Mouse (Mus musculus): Measurements from ENCODE around the gene Prss2. TPM values are rescaled to one million over a fixed set of nuclear protein-coding genes. Genes with fewer than 3 reads are reported as not detected.
"Not testable (repeated sequence)": the region's sequence is repeated elsewhere in the genome, so short reads cannot be mapped to it uniquely, and the experiment has no call there.

Prss2 gene
- 44.4 and 169 TPM in 2 replicates for polyA plus RNA-seq (2015; fragmentation: Nextera tagmentation; extraction: Ambion mirVana)

DNA sequence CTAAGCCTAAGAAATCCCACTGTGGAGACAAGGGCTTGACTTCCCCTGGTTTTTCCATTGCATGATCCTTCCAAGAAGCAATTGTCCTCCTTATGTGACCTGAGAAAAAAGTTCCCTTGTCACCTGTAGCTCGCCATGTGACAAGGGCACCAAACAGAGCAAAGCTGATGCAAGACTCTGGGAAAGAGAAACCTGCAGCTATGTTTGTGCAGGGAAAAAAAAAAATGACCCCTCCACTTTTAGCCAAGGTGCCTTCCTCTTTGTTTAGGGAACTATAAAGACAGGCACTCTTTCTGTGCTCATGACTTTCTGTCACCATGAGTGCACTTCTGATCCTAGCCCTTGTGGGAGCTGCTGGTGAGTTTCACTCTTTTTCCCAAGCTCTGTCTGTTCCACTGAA is at the start of gene Prss2:
TSS of gene Prss2 (plus strand) at position 301 of the 400 bp plus-strand sequence.
- H3K9me3 ChIP-seq = no peaks in the 10 kb centered on the region
- no peak within 1 kb of the TSS for H3K4me2 ChIP-seq (replicated peaks)
- H3K27ac ChIP-seq = no peak within 1 kb of the TSS
- H3K4me3 ChIP-seq (replicated peaks) = no peak within 1 kb of the TSS
- H3K27me3 ChIP-seq (replicated peaks) = no peaks in the 10 kb centered on the region
- no peaks in the 10 kb centered on the region for H3K36me3 ChIP-seq
- WGBS = 68% methylated on average over 1 of the region's 1 CpGs
- H3K4me1 ChIP-seq (replicated peaks) = no peaks in the 10 kb centered on the region
- H3K9ac ChIP-seq = no peak within 1 kb of the TSS
- no peak for ATAC-seq

DNA sequence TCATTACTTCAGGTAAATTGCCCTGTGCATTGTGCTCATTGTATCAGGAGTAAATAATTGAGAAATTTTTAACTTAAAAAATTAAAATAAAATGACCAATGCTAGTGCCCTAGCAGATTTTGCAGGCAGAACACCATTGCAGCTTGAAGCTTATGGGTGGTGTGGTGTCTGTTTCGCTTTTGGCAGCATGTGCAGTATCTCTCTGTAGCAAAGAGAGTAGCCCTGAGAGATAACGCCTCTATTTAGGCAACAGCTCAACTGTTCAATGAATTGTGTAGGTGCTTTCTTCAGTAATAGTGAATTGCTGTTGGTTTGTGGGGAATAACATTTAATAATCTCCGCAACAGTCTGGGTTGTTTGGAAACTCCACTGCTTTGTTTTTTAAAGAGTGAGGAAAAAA is 22.2 kb upstream of the Prss2 start:
- no peak overlapping the region for H3K27ac ChIP-seq
- 80% methylated on average over 3 of the region's 3 CpGs for WGBS
- no peaks in the 10 kb centered on the region for H3K4me1 ChIP-seq (replicated peaks)
- H3K4me3 ChIP-seq (replicated peaks) = no peak overlapping the region
- no peak overlapping the region for H3K4me2 ChIP-seq (replicated peaks)
- no peak for ATAC-seq
- no peaks in the 10 kb centered on the region for H3K27me3 ChIP-seq (replicated peaks)
- H3K9ac ChIP-seq = no peak overlapping the region
- H3K36me3 ChIP-seq = no peaks in the 10 kb centered on the region
- no peaks in the 10 kb centered on the region for H3K9me3 ChIP-seq

DNA sequence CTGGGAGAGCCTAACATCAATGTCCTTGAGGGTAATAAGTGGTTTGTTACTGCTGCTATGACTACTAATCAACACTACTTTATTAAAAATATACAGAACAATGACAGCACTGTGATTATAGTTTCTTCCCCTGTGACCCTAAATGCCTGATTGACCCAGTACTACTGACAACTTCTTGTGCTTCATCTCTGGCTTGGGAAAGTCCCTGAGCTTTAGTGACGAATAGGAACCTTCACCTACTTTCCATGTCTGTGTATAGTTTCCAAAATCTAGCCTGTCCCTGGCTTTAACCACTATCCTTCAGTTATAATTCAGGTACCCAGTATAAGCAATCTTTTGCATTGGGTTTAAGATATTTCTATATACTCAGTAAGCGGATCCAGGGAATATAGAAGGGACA is 16.7 kb upstream of the Prss2 start:
- Histone ChIP-seq H3K27me3 (replicated peaks) (no peaks in the 10 kb centered on the region), H3K36me3 (no peaks in the 10 kb centered on the region), H3K4me1 (replicated peaks) (no peaks in the 10 kb centered on the region), H3K27ac (no peak overlapping the region), H3K4me3 (replicated peaks) (no peak overlapping the region), H3K9me3 (no peaks in the 10 kb centered on the region), H3K4me2 (replicated peaks) (no peak overlapping the region), H3K9ac (no peak overlapping the region)
- WGBS = 89% methylated on average over 2 of the region's 2 CpGs
- no peak for ATAC-seq

DNA sequence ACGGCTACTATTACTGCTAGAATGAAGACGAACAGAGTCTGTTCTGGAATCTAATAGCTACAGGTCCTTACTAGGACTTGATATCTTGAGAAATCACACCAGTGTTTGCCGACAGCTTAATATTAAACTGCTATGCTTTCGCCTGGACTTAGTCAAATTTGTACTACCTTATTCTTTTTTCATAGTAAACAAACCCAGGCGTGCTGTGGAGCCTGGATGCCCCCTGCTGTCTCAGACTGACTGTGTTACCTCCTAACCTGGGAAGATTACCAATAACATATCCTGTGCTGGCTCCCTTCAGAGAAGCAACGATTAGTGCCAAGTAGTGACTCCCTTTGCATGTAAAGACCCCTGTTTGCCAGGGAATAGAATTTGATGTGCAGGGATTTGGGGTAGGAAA is 16.3 kb upstream of the Prss2 start:
- no peaks in the 10 kb centered on the region for H3K27me3 ChIP-seq (replicated peaks)
- no peak overlapping the region for H3K4me2 ChIP-seq (replicated peaks)
- WGBS = 60% methylated on average over 6 of the region's 6 CpGs
- H3K9me3 ChIP-seq = no peaks in the 10 kb centered on the region
- H3K4me3 ChIP-seq (replicated peaks) = no peak overlapping the region
- H3K9ac ChIP-seq = no peak overlapping the region
- no peak for ATAC-seq
- H3K27ac ChIP-seq = no peak overlapping the region
- no peaks in the 10 kb centered on the region for H3K4me1 ChIP-seq (replicated peaks)
- H3K36me3 ChIP-seq = no peaks in the 10 kb centered on the region

DNA sequence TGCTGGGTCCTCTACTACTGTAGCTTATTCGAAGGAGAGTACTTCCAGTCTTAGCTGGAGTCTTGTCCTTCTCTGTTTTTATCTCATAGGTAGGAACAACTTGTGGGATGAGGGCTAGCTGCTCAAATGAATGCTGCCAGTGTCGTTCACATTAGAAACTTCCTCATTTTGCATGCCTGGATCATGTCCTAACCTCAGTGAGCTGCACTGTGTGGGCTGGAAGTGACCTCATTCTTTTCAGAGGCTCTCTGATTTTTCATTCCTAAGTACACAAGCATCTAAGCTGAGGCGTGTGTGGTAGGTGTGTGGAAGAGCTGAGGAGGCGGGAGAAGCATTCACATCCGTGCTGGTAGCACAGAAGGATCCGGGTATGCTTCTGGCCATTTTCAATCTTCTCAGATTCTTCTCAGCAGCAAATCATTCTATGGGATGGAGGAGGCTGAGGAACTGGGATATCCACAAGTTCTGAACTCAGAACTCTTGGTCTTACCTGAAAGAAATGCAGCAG is 3.5 kb upstream of the Prss2 start:
- Histone ChIP-seq H3K4me3 (replicated peaks) (no peak overlapping the region), H3K4me2 (replicated peaks) (no peak overlapping the region), H3K4me1 (replicated peaks) (no peaks in the 10 kb centered on the region), H3K36me3 (no peaks in the 10 kb centered on the region), H3K9ac (no peak overlapping the region), H3K9me3 (no peaks in the 10 kb centered on the region), H3K27me3 (replicated peaks) (no peaks in the 10 kb centered on the region), H3K27ac (no peak overlapping the region)
- 60% methylated on average over 6 of the region's 6 CpGs for WGBS
- ATAC-seq = no peak

DNA sequence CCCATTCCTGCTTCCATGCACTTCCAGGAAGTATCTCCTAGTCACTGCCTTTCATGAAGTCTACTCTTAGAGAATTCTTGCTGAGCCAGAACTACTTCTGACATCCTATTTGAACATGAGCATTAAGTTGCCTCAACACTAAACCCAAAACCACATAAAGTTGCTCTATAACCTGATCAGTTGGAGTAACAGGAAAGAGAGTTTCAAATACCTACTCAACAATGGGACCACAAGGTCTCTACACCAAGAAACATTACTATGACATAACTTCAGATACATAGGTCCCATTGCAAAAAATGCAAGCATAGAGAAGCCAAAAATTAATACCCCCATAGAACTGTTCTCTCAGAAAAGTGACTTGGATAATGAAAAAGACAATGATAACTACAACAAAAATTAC is 4.9 kb downstream of the Prss2 start:
- ATAC-seq = no peak
- no peak overlapping the region for H3K4me2 ChIP-seq (replicated peaks)
- no peak overlapping the region for H3K27ac ChIP-seq

DNA sequence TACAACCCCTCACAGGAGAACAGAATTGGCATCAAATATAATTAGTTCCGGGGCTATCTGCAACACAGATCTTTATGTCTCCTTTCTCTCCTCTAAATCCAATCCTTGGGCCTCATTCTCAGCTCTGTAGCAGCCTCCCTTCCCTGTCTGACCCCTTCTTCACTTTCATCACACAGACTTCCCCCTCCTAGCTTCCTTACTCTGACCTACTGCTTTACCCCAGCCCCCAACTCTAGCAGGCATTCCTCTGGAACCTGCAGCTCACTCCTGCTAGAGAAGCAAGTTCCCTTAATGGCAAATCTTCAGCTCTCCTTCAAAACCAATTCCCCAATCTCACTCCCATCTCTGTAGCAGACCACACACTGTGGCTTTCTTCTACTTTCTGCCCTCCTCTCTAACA is 5.8 kb downstream of the Prss2 start:
- WGBS = 50% methylated on average over 1 of the region's 1 CpGs

More for the DNA sequence above, 4.9 kb downstream of the Prss2 start:
- Histone ChIP-seq H3K36me3 (no peaks in the 10 kb centered on the region), H3K4me1 (replicated peaks) (no peaks in the 10 kb centered on the region), H3K9me3 (no peaks in the 10 kb centered on the region), H3K4me3 (replicated peaks) (no peak overlapping the region), H3K27me3 (replicated peaks) (no peaks in the 10 kb centered on the region), H3K9ac (no peak overlapping the region)

DNA sequence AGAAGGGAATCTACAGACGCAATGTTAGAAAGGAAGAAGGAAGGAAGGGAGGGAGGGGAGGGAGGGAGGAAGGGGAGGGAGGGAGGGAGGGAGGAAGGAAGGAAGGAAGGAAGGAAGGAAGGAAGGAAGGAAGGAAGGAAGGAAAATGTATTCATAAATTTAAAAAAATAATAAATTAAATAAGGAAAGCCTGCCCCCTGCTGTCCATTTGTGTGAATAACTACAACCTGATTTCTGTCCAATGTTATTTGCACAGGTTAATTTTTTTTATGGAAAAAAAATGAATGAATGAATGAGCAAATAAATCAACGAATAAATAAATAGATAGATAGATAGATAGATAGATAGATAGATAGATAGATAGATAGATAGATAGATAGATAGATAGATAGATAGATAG is 8.4 kb downstream of the Prss2 start:
- H3K27ac ChIP-seq; H3K4me1 ChIP-seq (replicated peaks); H3K36me3 ChIP-seq; H3K4me2 ChIP-seq (replicated peaks); ATAC-seq; H3K9ac ChIP-seq; H3K4me3 ChIP-seq (replicated peaks); H3K27me3 ChIP-seq (replicated peaks); H3K9me3 ChIP-seq: not testable (repeated sequence)
- 25% methylated on average over 2 of the region's 2 CpGs for WGBS

More for the DNA sequence above, 5.8 kb downstream of the Prss2 start:
- Histone ChIP-seq H3K9ac (no peak overlapping the region), H3K27ac (no peak overlapping the region), H3K4me2 (replicated peaks) (no peak overlapping the region), H3K4me3 (replicated peaks) (no peak overlapping the region), H3K4me1 (replicated peaks) (no peaks in the 10 kb centered on the region), H3K9me3 (no peaks in the 10 kb centered on the region), H3K36me3 (no peaks in the 10 kb centered on the region), H3K27me3 (replicated peaks) (no peaks in the 10 kb centered on the region)
- ATAC-seq = no peak

DNA sequence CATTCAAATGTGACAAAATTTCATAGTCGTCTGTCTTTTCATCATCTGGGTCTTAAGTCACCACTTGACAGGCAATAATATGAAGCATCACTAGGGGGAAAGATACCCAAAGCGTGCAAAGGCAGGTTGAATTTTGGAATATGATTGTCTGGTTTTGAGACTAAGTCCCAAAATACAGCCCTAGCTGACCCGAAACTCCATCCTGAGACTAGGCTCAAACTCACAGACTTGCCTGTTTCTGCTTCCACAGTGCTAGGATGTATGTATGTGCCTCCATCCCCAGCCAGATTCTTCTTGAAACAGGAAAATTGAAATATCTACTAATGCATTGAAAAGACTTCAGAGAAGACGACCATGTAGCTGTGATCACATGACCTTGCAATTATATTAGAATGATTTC is 10.6 kb downstream of the Prss2 start:
- H3K4me3 ChIP-seq (replicated peaks) = no peak overlapping the region
- H3K27me3 ChIP-seq (replicated peaks) = no peaks in the 10 kb centered on the region
- ATAC-seq = no peak
- H3K4me2 ChIP-seq (replicated peaks) = no peak overlapping the region
- H3K27ac ChIP-seq = no peak overlapping the region
- H3K9me3 ChIP-seq = no peaks in the 10 kb centered on the region
- H3K36me3 ChIP-seq = no peaks in the 10 kb centered on the region
- no peak overlapping the region for H3K9ac ChIP-seq
- no peaks in the 10 kb centered on the region for H3K4me1 ChIP-seq (replicated peaks)
- WGBS = 77% methylated on average over 4 of the region's 4 CpGs

DNA sequence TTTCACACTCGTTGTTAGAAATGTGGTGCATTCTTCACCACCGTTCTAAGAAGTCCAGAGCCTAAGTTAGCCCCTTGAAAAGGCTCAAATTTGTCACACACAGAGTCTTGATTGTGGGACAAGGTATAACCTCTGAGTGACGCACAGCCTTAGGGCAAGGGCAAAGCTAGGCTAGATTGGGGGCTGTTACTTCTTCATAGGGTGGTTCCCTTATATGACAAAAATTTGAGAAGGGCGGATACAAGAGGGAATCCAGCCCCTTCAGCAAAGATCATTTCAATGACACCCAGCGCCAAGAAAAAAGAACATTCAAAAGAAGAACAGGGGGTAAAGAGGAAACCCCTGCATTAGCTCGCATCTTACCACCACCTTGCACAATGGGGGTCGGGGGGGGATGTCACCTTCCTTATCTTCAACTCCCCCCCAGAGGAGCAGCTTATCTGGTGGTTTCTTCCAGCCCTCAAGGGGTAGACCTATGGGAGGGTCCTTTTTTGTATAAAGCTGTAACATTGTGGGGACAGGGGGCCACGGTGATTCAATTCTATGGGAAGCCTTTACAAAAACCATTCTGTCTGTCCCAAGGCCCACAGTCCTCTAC is 11.2 kb downstream of the Prss2 start:
- Histone ChIP-seq H3K9ac (no peak overlapping the region), H3K4me3 (replicated peaks) (no peak overlapping the region), H3K27ac (no peak overlapping the region), H3K9me3 (no peaks in the 10 kb centered on the region), H3K27me3 (replicated peaks) (no peaks in the 10 kb centered on the region), H3K4me2 (replicated peaks) (no peak overlapping the region), H3K4me1 (replicated peaks) (no peaks in the 10 kb centered on the region), H3K36me3 (no peaks in the 10 kb centered on the region)
- no peak for ATAC-seq
- WGBS = 87% methylated on average over 8 of the region's 8 CpGs

DNA sequence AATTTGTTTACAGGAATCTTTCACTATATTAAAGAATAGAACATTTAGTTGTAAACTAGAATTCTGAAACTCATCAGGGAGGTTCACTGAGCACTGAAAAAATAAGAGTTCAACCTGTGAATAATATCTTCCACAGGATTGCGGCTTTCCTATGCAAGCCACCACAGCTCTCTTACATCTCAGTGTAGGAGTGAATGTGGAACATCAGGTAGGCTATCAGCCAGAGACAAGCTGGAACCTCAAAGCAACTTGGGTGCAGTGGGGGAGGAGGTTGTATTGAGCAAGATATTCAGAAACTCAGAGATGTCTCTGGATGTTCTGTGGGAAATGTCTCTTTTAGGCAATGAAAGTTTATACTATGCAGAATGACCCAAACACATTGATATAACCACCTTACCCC is 15.8 kb downstream of the Prss2 start:
- ATAC-seq = no peak
- Histone ChIP-seq H3K27me3 (replicated peaks) (no peaks in the 10 kb centered on the region), H3K4me3 (replicated peaks) (no peak overlapping the region), H3K4me1 (replicated peaks) (no peaks in the 10 kb centered on the region), H3K9ac (no peak overlapping the region), H3K27ac (no peak overlapping the region), H3K4me2 (replicated peaks) (no peak overlapping the region), H3K36me3 (no peaks in the 10 kb centered on the region), H3K9me3 (no peaks in the 10 kb centered on the region)
- WGBS = 100% methylated on average over 1 of the region's 1 CpGs

DNA sequence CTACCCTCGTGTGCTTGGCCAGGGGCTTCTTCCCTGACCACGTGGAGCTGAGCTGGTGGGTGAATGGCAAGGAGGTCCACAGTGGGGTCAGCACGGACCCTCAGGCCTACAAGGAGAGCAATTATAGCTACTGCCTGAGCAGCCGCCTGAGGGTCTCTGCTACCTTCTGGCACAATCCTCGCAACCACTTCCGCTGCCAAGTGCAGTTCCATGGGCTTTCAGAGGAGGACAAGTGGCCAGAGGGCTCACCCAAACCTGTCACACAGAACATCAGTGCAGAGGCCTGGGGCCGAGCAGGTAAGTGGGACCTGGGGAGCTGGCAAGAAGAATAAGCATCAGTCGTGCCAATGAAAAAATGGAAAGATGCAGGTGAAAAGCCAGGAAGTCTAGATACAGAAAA is 16.7 kb downstream of the Prss2 start:
- not testable (repeated sequence) for ATAC-seq; H3K4me1 ChIP-seq (replicated peaks); H3K27ac ChIP-seq; H3K36me3 ChIP-seq; H3K9ac ChIP-seq; H3K4me3 ChIP-seq (replicated peaks); H3K9me3 ChIP-seq; H3K4me2 ChIP-seq (replicated peaks); H3K27me3 ChIP-seq (replicated peaks)
- WGBS = 75% methylated on average over 7 of the region's 8 CpGs

DNA sequence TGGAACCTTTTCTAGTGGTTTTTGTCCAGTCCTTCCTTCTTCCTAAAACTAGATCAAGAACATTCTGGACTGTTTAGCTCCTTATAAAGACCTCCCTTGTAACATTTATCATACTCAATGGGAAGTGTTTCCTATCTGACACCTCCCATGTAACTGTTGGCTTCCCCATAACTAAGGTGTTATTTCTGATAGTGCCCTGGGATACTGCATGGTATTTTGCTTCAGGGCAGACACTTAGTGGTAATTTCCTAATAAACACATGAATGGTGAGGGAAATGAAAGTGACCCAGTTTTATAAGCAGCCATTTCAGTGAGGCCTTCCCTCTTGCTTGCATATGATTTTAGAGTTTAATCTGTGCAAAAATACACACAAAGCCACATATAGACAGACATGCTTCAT is 19.2 kb downstream of the Prss2 start:
- Histone ChIP-seq H3K4me2 (replicated peaks) (no peak overlapping the region), H3K36me3 (no peaks in the 10 kb centered on the region), H3K9ac (no peak overlapping the region), H3K4me1 (replicated peaks) (no peaks in the 10 kb centered on the region), H3K27ac (no peak overlapping the region), H3K4me3 (replicated peaks) (no peak overlapping the region), H3K27me3 (replicated peaks) (no peaks in the 10 kb centered on the region), H3K9me3 (no peaks in the 10 kb centered on the region)
- no peak for ATAC-seq
